Mouse (Mus musculus): ENCODE measurements around the gene Camkv. TPM values are rescaled to one million over a fixed set of nuclear protein-coding genes. Genes with fewer than 3 reads are reported as not detected.

Camkv gene
- polyA plus RNA-seq, 1 experiment from 2014 or later = 3.6 TPM

DNA sequence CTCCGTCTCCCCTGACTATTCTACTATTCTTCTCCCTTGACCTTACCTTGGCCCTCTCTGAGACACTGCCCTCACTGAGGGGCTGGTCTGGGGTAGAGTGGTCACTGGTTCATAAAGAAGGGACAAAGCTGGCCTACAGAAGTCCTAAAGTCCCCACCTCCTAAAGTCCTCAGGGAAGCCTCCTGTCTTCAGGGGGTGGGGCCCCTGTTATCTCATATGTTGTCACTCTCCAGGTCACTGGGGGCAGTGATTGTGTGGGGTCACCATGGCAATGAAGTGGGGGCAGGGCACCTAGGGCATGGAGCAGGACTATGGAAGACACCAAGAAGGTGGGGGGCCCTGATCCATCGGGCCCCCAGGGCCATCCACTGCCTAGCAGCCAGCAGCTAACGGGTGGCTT, 7.3 kb upstream of the Camkv start, which contains the start of gene Actl11:
Actl11 (plus strand) TSS at position 301 of the 400 bp plus-strand sequence.
- ATAC-seq (ENCODE audit: low FRiP score) = no peak
- Histone ChIP-seq H3K36me3 (ENCODE audit: control insufficient read depth, insufficient read depth, low read length) (no peaks in the 10 kb centered on the region), H3K27me3 (ENCODE audit: control insufficient read depth, insufficient read depth, low read length) (no peaks in the 10 kb centered on the region), H3K9ac (ENCODE audit: low read depth, low read length) (no peak within 1 kb of the TSS), H3K27ac (ENCODE audit: low read depth, low read length) (no peak within 1 kb of the TSS), H3K4me3 (ENCODE audit: low read depth, low read length) (no peak within 1 kb of the TSS), H3K4me1 (replicated peaks; ENCODE audit: control insufficient read depth, insufficient read depth, low read length) (0 out of 2 replicates have a peak, but pooled peaks cover 3% of the 10 kb centered on the region), H3K4me2 (replicated peaks; ENCODE audit: low read depth, low read length) (no peak within 1 kb of the TSS), H3K9me3 (ENCODE audit: control insufficient read depth, low read length) (no peaks in the 10 kb centered on the region)
- WGBS = 69% methylated on average over 3 of the region's 3 CpGs
- DNase-seq (ENCODE audit: low spot score) = no peak

DNA sequence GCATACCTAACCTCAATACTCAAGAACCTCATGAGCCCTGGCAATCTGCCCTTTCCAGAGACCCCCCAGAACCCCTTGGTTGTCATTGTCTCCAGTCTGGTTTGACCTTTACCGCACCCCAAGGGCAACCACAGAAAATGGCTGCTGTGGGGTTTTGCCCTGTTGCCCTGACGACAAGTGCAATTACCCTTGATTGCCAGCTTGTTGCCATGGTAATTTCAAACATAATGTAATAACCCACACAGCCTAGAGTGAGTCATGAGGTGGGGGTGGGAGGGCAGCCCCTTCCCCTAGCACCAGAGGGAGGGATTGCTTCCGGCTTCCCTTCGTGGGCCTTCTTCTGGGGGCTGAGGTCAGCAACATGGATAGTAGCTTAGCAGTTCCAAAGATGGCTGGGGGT, 3.3 kb upstream of the Camkv start:
- peaks cover 17% of the 10 kb centered on the region for H3K4me1 ChIP-seq (replicated peaks; ENCODE audit: control insufficient read depth, insufficient read depth, low read length)
- no peak for DNase-seq (ENCODE audit: low spot score)
- H3K4me3 ChIP-seq (ENCODE audit: low read depth, low read length) = no peak overlapping the region
- H3K9ac ChIP-seq (ENCODE audit: low read depth, low read length) = no peak overlapping the region
- H3K9me3 ChIP-seq (ENCODE audit: control insufficient read depth, low read length) = no peaks in the 10 kb centered on the region
- H3K4me2 ChIP-seq (replicated peaks; ENCODE audit: low read depth, low read length) = no peak overlapping the region
- no peaks in the 10 kb centered on the region for H3K36me3 ChIP-seq (ENCODE audit: control insufficient read depth, insufficient read depth, low read length)
- ATAC-seq (ENCODE audit: low FRiP score) = no peak
- H3K27ac ChIP-seq (ENCODE audit: low read depth, low read length) = no peak overlapping the region
- peaks cover 4% of the 10 kb centered on the region for H3K27me3 ChIP-seq (ENCODE audit: control insufficient read depth, insufficient read depth, low read length)
- 63% methylated on average over 4 of the region's 4 CpGs for WGBS

GRCm38 (mm10) chr9:107934146-107934545, 1.3 kb upstream of the Camkv start:
- Histone ChIP-seq H3K27ac (ENCODE audit: low read depth, low read length) (no peak overlapping the region), H3K4me2 (replicated peaks; ENCODE audit: low read depth, low read length) (no peak overlapping the region), H3K4me3 (ENCODE audit: low read depth, low read length) (no peak overlapping the region), H3K36me3 (ENCODE audit: control insufficient read depth, insufficient read depth, low read length) (no peaks in the 10 kb centered on the region), H3K9me3 (ENCODE audit: control insufficient read depth, low read length) (no peaks in the 10 kb centered on the region), H3K9ac (ENCODE audit: low read depth, low read length) (no peak overlapping the region), H3K4me1 (replicated peaks; ENCODE audit: control insufficient read depth, insufficient read depth, low read length) (peaks cover 17% of the 10 kb centered on the region), H3K27me3 (ENCODE audit: control insufficient read depth, insufficient read depth, low read length) (peaks cover 4% of the 10 kb centered on the region)
- 87% methylated on average over 11 of the region's 11 CpGs for WGBS
- no peak for DNase-seq (ENCODE audit: low spot score)
- ATAC-seq (ENCODE audit: low FRiP score) = no peak

DNA sequence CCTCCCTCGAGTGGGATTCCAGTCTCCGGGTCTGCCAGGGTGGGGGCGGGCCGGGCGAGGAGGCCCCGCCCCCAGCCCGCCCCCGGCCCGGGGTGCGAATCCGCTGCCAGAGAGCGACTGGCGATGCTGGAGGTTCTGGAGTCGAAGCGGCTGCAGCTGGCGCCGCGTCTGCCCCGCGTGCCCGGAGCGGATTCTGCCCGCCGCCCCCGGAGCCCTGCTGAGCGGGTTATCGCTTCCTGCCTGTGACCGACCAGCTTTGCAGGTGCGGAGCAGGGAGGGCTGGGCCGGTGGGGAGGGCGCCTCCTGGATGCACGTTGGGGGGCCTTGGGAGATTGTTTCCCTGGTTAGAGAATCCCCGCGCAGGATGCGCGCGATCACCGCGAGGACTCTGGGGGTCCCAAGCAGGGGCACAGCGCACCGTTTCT, 328 bp downstream of the Camkv start:
- Histone ChIP-seq H3K27ac (ENCODE audit: low read depth, low read length) (no peak overlapping the region), H3K4me1 (replicated peaks; ENCODE audit: control insufficient read depth, insufficient read depth, low read length) (peaks cover 17% of the 10 kb centered on the region), H3K9me3 (ENCODE audit: control insufficient read depth, low read length) (no peaks in the 10 kb centered on the region), H3K4me2 (replicated peaks; ENCODE audit: low read depth, low read length) (peak overlapping the region; percentile 69), H3K9ac (ENCODE audit: low read depth, low read length) (peak overlapping the region; percentile 52; the same call in 1 of the 2 replicates), H3K36me3 (ENCODE audit: control insufficient read depth, insufficient read depth, low read length) (no peaks in the 10 kb centered on the region), H3K4me3 (ENCODE audit: low read depth, low read length) (peak overlapping the region; percentile 41), H3K27me3 (ENCODE audit: control insufficient read depth, insufficient read depth, low read length) (peaks cover 4% of the 10 kb centered on the region)
- DNase-seq (ENCODE audit: low spot score) = peak; percentile 56
- ATAC-seq (ENCODE audit: low FRiP score) = peak; percentile 52
- WGBS = under 1% methylated on average over 38 of the region's 41 CpGs

DNA sequence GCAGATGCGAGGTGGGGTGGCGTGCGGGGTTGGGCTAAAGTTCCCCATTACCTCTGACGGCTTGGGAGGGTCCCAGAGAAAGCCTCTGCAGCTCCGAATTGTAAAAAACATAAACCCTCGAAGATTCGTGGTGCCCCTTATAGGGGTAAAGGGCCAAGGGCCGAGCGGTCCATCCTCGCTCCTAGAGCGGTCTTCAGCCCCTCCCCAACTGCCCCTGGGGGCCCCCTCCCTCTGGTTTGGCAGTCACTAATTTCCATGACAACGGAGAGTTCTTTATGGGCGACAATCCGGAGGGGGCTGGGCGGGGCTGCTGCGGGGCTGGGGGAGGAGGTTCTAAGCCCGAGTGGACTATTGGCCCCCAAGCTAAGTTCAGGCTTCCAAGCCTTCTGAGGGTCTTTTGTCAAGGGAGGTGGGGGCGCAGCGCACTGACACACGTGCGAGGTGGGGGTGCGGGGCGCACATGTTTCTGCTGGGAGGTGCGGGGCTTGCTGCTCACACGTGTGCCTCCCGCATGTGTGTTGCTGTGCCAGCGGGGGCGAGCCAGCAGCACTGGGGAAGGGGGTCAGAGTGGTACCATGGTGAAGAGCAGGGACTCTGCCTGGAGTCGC, 845 bp downstream of the Camkv start:
- peak; percentile 73 for ATAC-seq (ENCODE audit: low FRiP score)
- DNase-seq (ENCODE audit: low spot score) = peak; percentile 58
- 1% methylated on average over 29 of the region's 29 CpGs for WGBS
- Histone ChIP-seq H3K9me3 (ENCODE audit: control insufficient read depth, low read length) (no peaks in the 10 kb centered on the region), H3K27ac (ENCODE audit: low read depth, low read length) (no peak overlapping the region), H3K4me1 (replicated peaks; ENCODE audit: control insufficient read depth, insufficient read depth, low read length) (peaks cover 17% of the 10 kb centered on the region), H3K4me3 (ENCODE audit: low read depth, low read length) (peak overlapping the region; percentile 41), H3K9ac (ENCODE audit: low read depth, low read length) (peak overlapping the region; percentile 52), H3K27me3 (ENCODE audit: control insufficient read depth, insufficient read depth, low read length) (peaks cover 4% of the 10 kb centered on the region), H3K36me3 (ENCODE audit: control insufficient read depth, insufficient read depth, low read length) (no peaks in the 10 kb centered on the region), H3K4me2 (replicated peaks; ENCODE audit: low read depth, low read length) (peak overlapping the region; percentile 69)

DNA sequence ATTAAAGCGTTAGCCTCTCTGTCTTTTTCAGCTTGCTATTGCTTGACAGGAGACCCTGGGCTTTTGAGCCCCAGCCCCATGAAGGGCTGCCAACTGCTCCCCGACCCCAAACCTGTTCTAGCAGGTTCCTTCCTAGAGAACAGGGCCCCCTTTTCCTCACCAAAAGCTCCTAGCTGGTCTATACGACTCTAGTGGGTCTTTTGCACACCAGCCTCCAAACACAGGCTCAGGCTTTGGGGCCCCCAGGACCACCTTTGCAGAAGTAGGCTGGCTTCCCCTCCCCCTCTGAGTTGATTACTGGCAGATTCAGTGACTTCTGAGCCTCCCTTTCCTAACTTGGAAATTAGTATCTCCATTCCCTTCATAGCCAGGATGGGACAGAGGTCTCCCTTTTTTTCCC, 1.4 kb downstream of the Camkv start:
- Histone ChIP-seq H3K27ac (ENCODE audit: low read depth, low read length) (no peak overlapping the region), H3K36me3 (ENCODE audit: control insufficient read depth, insufficient read depth, low read length) (no peaks in the 10 kb centered on the region), H3K4me2 (replicated peaks; ENCODE audit: low read depth, low read length) (peak overlapping the region; percentile 69), H3K9me3 (ENCODE audit: control insufficient read depth, low read length) (no peaks in the 10 kb centered on the region), H3K9ac (ENCODE audit: low read depth, low read length) (peak overlapping the region; percentile 52; the same call in 1 of the 2 replicates), H3K4me1 (replicated peaks; ENCODE audit: control insufficient read depth, insufficient read depth, low read length) (peaks cover 17% of the 10 kb centered on the region), H3K27me3 (ENCODE audit: control insufficient read depth, insufficient read depth, low read length) (peaks cover 4% of the 10 kb centered on the region), H3K4me3 (ENCODE audit: low read depth, low read length) (peak overlapping the region; percentile 41)
- 15% methylated on average over 3 of the region's 3 CpGs for WGBS
- DNase-seq (ENCODE audit: low spot score) = no peak
- ATAC-seq (ENCODE audit: low FRiP score) = no peak

DNA sequence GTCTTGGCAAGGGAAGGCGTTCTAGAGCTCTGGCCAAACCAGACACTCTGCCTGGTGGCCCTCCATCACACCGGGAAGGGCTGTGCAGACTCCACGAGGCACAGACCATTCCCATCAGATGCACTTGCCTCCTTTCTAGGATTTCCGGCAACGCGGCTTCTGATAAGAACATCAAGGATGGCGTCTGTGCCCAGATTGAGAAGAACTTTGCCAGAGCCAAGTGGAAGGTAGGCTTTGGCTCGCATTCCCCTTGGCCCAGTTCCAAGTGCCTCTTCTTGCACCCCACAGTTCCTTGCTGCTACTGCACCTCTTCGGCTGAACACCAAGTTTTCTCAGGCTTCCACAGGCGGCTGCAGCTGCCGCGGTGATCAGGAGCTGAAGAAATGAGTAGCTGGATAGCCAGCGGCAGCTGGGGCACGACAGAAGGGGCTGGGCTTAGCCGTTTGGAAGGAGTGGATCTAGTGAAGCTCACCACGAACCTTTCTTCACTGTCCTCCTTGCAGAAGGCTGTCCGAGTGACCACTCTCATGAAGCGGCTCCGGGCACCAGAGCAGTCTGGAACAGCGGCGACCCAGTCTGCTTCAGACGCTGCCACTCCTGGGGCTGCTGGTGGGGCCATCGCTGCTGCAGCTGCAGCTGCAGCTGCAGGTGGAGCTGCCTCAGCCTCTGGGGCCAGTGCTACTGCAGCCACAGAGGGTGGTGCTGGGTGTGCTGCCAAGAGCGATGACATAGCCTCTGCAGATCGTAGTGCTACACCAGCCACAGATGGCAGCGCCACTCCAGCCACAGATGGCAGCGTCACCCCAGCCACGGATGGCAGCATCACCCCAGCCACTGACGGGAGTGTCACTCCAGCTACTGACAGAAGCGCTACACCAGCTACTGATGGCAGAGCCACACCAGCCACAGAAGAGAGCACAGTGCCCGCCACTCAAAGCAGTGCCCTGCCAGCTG, 12.0 kb downstream of the Camkv start:
- no peaks in the 10 kb centered on the region for H3K36me3 ChIP-seq (ENCODE audit: control insufficient read depth, insufficient read depth, low read length)
- peaks cover 6% of the 10 kb centered on the region; the same call in 1 of the 2 replicates for H3K4me1 ChIP-seq (replicated peaks; ENCODE audit: control insufficient read depth, insufficient read depth, low read length)
- H3K9ac ChIP-seq (ENCODE audit: low read depth, low read length) = no peak overlapping the region
- 93% methylated on average over 31 of the region's 31 CpGs for WGBS
- H3K4me2 ChIP-seq (replicated peaks; ENCODE audit: low read depth, low read length) = no peak overlapping the region
- no peak overlapping the region for H3K27ac ChIP-seq (ENCODE audit: low read depth, low read length)
- H3K9me3 ChIP-seq (ENCODE audit: control insufficient read depth, low read length) = no peaks in the 10 kb centered on the region
- ATAC-seq (ENCODE audit: low FRiP score) (no peak), DNase-seq (ENCODE audit: low spot score) (no peak)
- no peaks in the 10 kb centered on the region for H3K27me3 ChIP-seq (ENCODE audit: control insufficient read depth, insufficient read depth, low read length)
- no peak overlapping the region for H3K4me3 ChIP-seq (ENCODE audit: low read depth, low read length)

DNA sequence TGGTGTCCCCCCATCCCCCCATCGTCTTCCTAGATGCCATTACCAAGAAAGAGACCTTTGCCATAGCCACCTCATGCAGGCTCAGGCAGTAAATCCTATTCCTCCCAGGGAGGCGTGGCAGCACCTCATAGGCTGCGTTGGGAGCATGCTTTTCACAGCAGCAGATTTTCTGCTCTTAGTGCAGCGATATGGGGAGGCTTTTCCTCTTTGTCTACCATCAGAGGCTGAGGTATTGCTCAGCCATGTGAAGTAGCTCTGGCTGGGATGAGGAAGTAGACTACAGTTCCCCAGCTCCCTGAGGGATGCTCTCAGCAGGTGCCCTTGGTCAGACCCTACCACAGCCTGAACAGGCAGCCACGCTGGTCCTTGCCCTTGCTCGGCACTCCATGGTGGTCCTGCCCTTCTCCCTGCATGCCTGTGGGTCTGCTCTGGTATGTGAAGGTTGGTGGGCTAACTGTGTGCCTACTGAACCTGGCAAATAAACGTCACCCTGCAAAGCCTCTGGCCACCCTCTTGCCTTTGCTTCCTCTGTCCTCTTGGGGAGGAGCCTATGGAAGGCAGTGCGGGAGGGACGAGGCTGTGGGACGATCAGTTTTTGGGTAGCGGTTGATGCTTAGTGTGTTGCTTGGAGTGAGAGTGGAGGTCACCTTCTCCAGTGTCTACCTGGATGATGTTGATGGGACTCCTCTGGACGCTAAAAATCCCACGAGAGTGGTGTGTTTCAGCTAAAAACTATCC, 13.9 kb downstream of the Camkv start:
- DNase-seq (ENCODE audit: low spot score) (no peak), ATAC-seq (ENCODE audit: low FRiP score) (no peak)
- Histone ChIP-seq H3K4me1 (replicated peaks; ENCODE audit: control insufficient read depth, insufficient read depth, low read length) (peaks cover 6% of the 10 kb centered on the region; the same call in 1 of the 2 replicates), H3K9ac (ENCODE audit: low read depth, low read length) (no peak overlapping the region), H3K4me2 (replicated peaks; ENCODE audit: low read depth, low read length) (no peak overlapping the region), H3K36me3 (ENCODE audit: control insufficient read depth, insufficient read depth, low read length) (no peaks in the 10 kb centered on the region), H3K27ac (ENCODE audit: low read depth, low read length) (no peak overlapping the region), H3K27me3 (ENCODE audit: control insufficient read depth, insufficient read depth, low read length) (no peaks in the 10 kb centered on the region), H3K4me3 (ENCODE audit: low read depth, low read length) (no peak overlapping the region), H3K9me3 (ENCODE audit: control insufficient read depth, low read length) (no peaks in the 10 kb centered on the region)
- 82% methylated on average over 13 of the region's 13 CpGs for WGBS

All from hindbrain, embryonic 11.5 days (tissue).